Mouse (Mus musculus): Measurements from ENCODE around the gene Kcng4. TPM values are rescaled to one million over a fixed set of nuclear protein-coding genes. Genes with fewer than 3 reads are reported as not detected.

Kcng4 gene
- total RNA-seq, 2 experiments from 2014 or later, result 0.10 TPM; not detected in 1

Other genes starting within 250 kb of the Kcng4 start
- gene Mlycd, start 240.8 kb downstream of the Kcng4 start, total RNA-seq (2021), result 100 to 1,000 TPM in 1 of 2 experiments, 10 to 100 TPM in 1; 98.4 to 115 TPM
- gene Osgin1, start 201.6 kb downstream of the Kcng4 start, total RNA-seq (2021), result 1 to 10 TPM in 1 of 2 experiments, under 1 TPM in 1; 0.98 to 2.0 TPM
- gene Necab2, start 189.0 kb downstream of the Kcng4 start, total RNA-seq (2021), result not detected
- gene Slc38a8, start 134.0 kb downstream of the Kcng4 start, total RNA-seq (2021), result not detected
- gene Mbtps1, start 76.9 kb downstream of the Kcng4 start, total RNA-seq (2021), result 10 to 100 TPM; 66.8 to 67.7 TPM
- gene Hsdl1, start 60.5 kb downstream of the Kcng4 start, total RNA-seq (2021), result 10 to 100 TPM; 17.6 to 18.2 TPM
- gene Dnaaf1, start 60.4 kb downstream of the Kcng4 start, total RNA-seq (2021), result not detected
- gene Taf1c, start 30.5 kb downstream of the Kcng4 start, total RNA-seq (2021), result 1 to 10 TPM; 3.9 to 4.7 TPM
- gene Adad2, start 22.9 kb downstream of the Kcng4 start, total RNA-seq (2021), result not detected
- 10 to 100 TPM; 45.0 to 47.4 TPM for gene Wfdc1, start 30.7 kb upstream of the Kcng4 start, total RNA-seq (2021)
- not detected for gene Atp2c2, start 64.3 kb upstream of the Kcng4 start, total RNA-seq (2021)
- 10 to 100 TPM; 11.4 to 11.5 TPM for gene Tldc1, start 142.7 kb upstream of the Kcng4 start, total RNA-seq (2021)
- 10 to 100 TPM; 39.4 to 44.2 TPM for gene Cotl1, start 204.9 kb upstream of the Kcng4 start, total RNA-seq (2021)
- gene Klhl36, start 226.6 kb upstream of the Kcng4 start, total RNA-seq (2021), result 1 to 10 TPM; 4.1 to 5.4 TPM

Data from heart, postnatal 10 days (tissue).